Mouse (Mus musculus) adipocyte (in vitro differentiated cells): ENCODE results near the gene Olfr110.
"Not testable (repeated sequence)": the region's sequence is repeated elsewhere in the genome, so short reads cannot be mapped to it uniquely, and the experiment has no call there.

Source experiments
- DNase-seq: peaks from one replicate; pipeline ENCODE4 v3.0.0-alpha.2; 2016; ENCODE audit warnings: low spot score

Olfr110 gene

GRCm38 (mm10) chr17:37491930-37492518, at the start of gene Olfr110:
Olfr110 (plus strand) TSS chr17:37492468.
- DNase-seq, result no peak

GRCm38 (mm10) chr17:37445180-37445579, 47.1 kb upstream of the Olfr110 start, which contains the start of gene Olfr108:
Olfr108 (plus strand) TSS chr17:37445480.
- DNase-seq, result no peak

DNA sequence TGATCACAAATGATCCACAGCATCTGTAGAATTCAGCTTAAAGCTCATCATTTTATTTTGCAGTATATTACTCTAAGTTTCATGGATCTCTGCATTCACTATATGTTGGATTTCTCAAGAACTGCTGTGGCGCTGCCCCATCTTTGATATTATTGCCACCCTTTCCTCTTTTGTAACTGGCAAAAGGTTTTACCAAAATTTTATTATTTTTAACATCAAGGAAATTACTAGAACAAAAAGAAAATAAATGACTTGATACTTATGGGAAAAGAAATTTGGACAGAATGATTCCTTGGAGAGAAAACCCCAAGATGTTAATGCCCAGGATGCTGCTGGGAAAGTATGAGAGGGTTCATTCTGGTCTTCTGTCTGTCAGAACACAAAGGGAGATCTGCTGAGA, 33.7 kb upstream of the Olfr110 start, which contains the start of gene Olfr109:
Olfr109 (plus strand) TSS at position 301 of the 400 bp plus-strand sequence.
- DNase-seq, result no peak

DNA sequence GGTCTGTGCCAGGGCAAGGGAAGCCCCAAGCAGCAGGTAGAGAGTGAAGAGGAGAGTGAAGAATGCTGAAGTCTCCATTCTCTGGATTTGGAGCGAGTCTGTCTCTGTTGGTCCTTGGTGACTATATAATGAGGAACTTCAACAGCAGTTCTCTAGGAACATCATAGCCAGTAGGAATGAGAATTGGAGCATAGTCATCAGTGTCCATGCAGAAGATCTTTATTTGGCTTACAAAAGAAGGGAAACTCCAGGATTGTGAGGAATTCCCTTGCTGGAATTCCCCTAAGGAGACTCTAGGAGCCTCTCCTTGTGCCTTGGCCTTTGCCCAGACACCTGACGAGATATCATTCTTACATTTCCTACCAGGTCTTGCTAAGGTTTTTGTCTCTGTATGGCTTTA, 8.8 kb upstream of the Olfr110 start, which contains the start of gene H2-M2:
H2-M2 (minus strand) TSS at position 101 of the 400 bp plus-strand sequence.
- DNase-seq, result no peak

- DNase-seq, result no peak
Measured at GRCm38 (mm10) chr17:37507730-37508129, 15.5 kb downstream of the Olfr110 start, which contains the start of gene Olfr111. Olfr111 (plus strand) TSS chr17:37508030.

- DNase-seq, result not testable (repeated sequence)
Measured at GRCm38 (mm10) chr17:37524612-37525011, 32.3 kb downstream of the Olfr110 start.

DNA sequence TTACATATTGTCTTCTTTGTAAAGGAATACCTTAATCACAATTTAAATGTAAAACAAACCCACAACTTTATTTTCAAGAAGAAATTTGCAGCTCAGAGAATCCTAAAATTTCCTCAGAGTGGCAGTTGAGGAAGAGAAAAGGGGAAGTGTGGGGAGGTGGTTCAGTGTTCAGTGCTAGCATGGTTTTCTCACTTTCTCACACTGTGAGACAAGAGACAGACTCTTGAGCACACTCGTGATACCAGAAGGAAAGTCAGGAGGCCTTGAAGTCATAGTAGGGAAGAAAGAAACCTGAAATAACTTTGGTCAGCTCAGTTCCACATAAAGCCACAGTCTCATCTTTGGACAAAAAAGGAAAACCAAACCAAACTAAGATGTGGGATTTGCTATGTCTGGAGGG, 33.2 kb downstream of the Olfr110 start:
- not testable (repeated sequence) for DNase-seq

GRCm38 (mm10) chr17:37535173-37535572, 42.9 kb downstream of the Olfr110 start:
- no peak for DNase-seq

- not testable (repeated sequence) for DNase-seq
Measured at GRCm38 (mm10) chr17:37538416-37538815, 46.1 kb downstream of the Olfr110 start.

DNA sequence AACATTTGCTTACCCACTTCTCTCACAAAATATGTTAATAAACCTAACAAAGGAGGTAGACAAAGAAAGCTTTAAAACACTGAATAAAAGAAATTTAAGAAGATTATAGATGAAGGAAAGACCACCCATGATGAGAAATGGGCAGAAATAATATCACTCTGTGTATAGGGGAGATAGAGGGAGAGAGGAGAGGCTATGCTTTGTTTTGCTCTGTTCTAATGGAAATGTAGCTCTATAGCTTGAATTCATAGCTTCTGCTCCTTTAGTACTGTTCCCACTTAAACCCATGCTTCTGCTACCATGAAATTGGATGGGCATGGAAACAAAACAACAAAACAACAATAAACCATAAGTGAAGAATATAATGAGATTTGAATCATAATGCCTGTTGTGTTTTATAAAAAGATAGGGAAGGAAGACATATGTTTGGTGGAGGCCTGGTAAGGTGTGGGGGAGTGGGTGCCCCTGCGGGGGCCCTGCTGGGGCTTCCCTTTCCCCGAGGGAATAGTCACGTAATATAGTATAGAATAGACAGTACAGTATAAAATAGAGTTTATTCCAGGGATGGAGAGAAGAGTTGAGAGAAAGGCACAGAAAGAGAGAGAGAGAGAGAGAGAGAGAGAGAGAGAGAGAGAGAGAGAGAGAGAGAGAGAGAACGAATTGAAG, 49.3 kb downstream of the Olfr110 start:
- DNase-seq, result no peak

DNA sequence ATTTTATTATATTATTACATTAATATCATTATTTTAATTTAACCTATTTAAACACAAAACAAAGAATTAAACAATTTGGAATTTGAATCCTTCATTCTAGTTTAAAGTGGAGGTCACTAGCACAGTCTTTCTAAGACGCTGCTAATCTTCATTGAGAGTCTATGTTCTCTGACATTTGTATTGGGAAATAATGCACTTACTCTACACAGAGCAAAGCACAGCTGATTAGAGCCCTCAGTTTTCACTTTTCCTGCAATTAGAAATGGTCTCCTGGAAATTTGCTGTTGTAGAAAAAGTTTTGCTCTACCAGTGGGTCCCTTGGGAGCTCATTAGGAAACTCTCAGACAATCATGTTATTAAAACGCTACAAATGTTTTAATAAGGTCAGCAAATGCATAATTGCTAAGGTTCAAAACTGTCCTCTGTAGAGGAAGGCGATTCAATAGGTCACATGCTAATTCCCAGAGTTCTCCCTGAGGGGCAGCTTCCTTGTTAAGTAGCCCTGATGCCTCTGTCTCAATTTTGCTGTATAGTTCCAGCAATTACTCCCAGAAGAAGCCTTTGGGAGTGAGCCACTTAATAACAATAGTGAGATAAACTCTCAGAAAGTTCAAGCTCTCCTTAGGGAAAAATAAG, 51.6 kb downstream of the Olfr110 start:
- no peak for DNase-seq
